Mouse (Mus musculus): ENCODE data around the gene Depdc5.

DNA sequence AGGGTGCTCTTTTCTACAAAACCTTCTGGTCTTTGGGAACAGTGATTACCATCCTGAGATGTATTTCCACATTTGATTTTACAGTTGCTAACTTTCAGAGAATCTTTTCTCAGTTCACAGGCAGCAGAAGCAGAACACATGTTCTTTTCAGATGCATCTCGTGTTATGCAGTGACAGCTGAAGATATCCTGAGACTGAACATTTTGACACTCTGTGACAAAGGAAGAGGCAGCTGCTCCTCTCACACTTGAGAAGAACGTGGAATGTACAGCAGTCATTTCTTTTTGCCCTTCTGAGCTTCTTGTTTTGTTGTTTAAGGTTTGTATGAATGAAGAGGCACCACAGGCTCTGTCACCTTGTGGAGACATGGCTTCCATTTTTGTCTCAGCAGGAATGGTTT lies 33.4 kb upstream of the Depdc5 start:
- TF ChIP-seq GATA1 (IDR thresholded peaks at IDR 0.05; ENCODE audit: low read length) (no peak), TAL1 (IDR thresholded peaks at IDR 0.05; ENCODE audit: low read length) (no peak)

Data from erythroblast, embryonic 14.5 days (primary cell).